Mouse (Mus musculus) liver, embryonic 14.5 days (tissue): Measurements from ENCODE around the gene Tbcc.

Experiments used
- CTCF ChIP-seq: IDR thresholded peaks from 2 replicates; pipeline ENCODE4 v1.5.1; 2016; ENCODE audit warnings: antibody characterized with exemption, low read depth, control low read depth
- EP300 ChIP-seq: IDR thresholded peaks from 2 replicates; pipeline ENCODE4 v1.6.1; 2016; ENCODE audit warnings: antibody characterized with exemption, low read depth

DNA sequence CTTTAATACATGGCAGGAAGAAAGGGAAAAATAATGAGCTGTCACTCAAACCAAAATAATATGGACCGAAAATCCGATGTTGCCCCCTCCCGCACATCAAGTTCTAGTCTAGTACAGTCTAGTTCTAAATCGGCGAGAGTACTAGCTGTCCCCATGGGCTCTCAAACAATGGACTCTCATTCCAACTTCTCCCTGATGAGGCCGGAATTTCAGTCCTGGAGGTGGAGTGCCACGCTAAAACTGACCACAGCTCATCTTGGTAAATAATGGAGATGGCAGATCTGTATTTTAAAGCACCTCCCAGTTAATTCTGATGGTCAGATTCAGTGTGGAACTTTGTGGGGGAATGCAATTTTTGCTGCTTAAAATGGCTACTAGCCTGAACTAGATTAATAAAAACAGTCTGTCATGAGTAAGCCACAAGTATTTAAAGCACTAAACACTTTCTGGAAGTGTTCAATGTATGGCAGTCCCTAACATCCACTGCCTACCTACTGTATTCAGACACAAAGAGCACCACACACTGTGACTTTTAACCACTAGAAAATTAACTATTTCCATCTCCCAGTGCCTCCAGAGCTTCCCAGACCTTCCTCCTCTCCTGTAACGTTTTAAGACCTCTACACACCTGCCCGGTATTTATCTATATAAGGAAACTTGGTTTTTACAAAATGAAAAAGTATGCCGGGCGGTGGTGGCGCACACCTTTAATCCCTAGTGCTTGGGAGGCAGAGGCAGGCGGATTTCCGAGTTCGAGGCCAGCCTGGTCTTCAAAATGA, 35.0 kb upstream of the Tbcc start:
- no peak for TF ChIP-seq CTCF
- no peak for TF ChIP-seq EP300
